Mouse (Mus musculus): ENCODE data around the gene Tagap. TPM values are rescaled to one million over a fixed set of nuclear protein-coding genes. Genes with fewer than 3 reads are reported as not detected.

Tagap gene
- total and polyA plus RNA-seq, 2 experiments from 2014 or later = 0.26 to 3.3 TPM

DNA sequence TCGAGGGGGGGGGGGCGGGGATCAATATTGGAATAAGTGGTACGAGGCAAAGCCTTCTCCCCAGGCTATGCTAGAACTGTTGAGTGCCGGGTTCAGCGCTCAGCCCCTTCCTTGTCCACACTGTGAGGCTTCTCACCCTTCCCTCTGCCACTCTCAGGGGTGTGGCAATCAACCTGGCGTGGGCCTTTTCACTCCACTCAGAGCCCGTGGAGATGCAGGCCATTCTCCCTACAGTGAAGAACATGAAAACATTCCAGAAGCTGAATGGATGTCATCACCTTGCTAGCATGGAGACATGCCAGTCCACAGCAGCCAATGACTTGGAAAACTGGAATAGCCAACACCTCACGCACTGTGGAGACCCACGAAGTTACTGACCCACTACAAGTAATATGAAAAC is 10.0 kb upstream of the Tagap start:
- ATAC-seq (ENCODE audit: insufficient read depth, low read depth) (no peak), DNase-seq (ENCODE audit: low spot score) (no peak)
- Histone ChIP-seq H3K27ac (ENCODE audit: low read depth) (no peak overlapping the region), H3K4me2 (ENCODE audit: low read depth, low read length) (no peak overlapping the region), H3K9ac (replicated peaks; ENCODE audit: low read depth, low read length) (no peak overlapping the region), H3K27me3 (ENCODE audit: control insufficient read depth, insufficient read depth, low read length) (peaks cover 6% of the 10 kb centered on the region; the same call in 1 of the 2 replicates), H3K4me3 (ENCODE audit: low read depth, low read length) (no peak overlapping the region), H3K36me3 (replicated peaks; ENCODE audit: control insufficient read depth, insufficient read depth, low read length) (no peaks in the 10 kb centered on the region), H3K9me3 (replicated peaks; ENCODE audit: control insufficient read depth, low read length) (peaks cover 7% of the 10 kb centered on the region), H3K4me1 (ENCODE audit: control insufficient read depth, insufficient read depth) (no peaks in the 10 kb centered on the region)
- WGBS = 47% methylated on average over 9 of the region's 9 CpGs
- TF ChIP-seq CTCF (IDR thresholded peaks at IDR 0.05; ENCODE audit: low read depth) (no peak), EP300 (IDR thresholded peaks at IDR 0.05; ENCODE audit: low read depth) (no peak)

DNA sequence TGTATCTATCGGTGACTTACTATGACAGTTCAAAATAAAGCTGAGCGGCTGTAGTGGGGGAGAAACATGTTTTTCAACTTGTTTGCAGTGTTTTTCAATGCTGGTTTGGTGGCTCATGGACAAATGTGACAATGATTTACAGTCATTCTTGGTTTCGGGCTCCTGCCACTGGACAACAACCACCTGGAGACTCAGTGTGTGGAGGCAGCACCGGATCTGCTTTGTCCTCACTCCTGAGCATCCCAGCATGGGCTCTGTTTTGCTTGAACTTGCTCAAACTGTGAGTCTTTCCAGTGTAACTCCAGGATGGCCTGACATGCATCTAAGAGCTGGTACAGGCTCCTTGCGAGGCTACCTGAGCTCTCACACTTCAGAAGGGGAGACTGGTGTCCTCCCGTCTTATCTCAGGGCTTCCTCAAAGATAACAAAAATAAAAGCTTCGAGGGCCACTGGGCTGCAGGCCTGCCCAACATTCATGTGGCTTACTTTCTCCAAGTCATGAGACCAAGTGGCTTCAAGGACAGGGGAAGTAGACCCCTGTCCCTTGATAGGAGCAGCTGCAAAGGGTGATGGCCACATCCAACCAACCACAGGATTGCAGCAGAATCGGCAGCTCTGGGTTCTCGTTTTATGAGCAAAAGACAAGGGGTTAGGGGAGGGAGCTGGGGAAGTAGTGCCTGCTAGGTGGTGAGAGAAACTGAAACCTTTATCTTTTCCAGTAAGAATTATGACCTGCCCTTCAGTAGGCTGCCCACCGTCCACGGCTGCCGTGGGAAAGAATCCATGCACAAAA is 8.8 kb upstream of the Tagap start:
- DNase-seq (ENCODE audit: low spot score) (no peak), ATAC-seq (ENCODE audit: insufficient read depth, low read depth) (no peak)
- no peaks in the 10 kb centered on the region for H3K4me1 ChIP-seq (ENCODE audit: control insufficient read depth, insufficient read depth)
- no peak overlapping the region for H3K9ac ChIP-seq (replicated peaks; ENCODE audit: low read depth, low read length)
- no peak overlapping the region for H3K4me3 ChIP-seq (ENCODE audit: low read depth, low read length)
- 54% methylated on average over 12 of the region's 12 CpGs for WGBS
- H3K36me3 ChIP-seq (replicated peaks; ENCODE audit: control insufficient read depth, insufficient read depth, low read length) = no peaks in the 10 kb centered on the region
- TF ChIP-seq CTCF (IDR thresholded peaks at IDR 0.05; ENCODE audit: low read depth) (no peak), EP300 (IDR thresholded peaks at IDR 0.05; ENCODE audit: low read depth) (no peak)
- no peak overlapping the region for H3K27ac ChIP-seq (ENCODE audit: low read depth)
- H3K4me2 ChIP-seq (ENCODE audit: low read depth, low read length) = no peak overlapping the region
- peaks cover 6% of the 10 kb centered on the region; the same call in 1 of the 2 replicates for H3K27me3 ChIP-seq (ENCODE audit: control insufficient read depth, insufficient read depth, low read length)
- H3K9me3 ChIP-seq (replicated peaks; ENCODE audit: control insufficient read depth, low read length) = no peaks in the 10 kb centered on the region

DNA sequence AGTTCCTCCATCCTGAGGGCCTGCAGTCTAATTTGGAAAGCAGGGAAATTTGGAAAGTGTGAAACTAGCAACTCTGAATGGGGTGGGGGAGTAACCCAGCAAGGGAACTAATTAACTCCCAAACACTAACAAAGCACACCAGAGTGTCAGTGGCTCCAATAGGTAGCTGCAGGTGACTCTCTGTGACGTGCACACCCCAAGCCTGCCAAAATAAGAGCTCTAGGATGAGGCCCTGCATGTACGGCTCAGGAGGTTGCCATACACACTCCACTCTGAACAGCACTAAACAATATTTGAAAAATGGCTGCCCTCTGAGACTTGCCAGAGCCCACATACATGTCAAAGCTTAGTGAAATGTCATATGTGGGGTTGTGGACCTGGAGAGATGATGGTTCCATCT is 7.4 kb upstream of the Tagap start:
- no peak overlapping the region for H3K27ac ChIP-seq (ENCODE audit: low read depth)
- H3K4me1 ChIP-seq (ENCODE audit: control insufficient read depth, insufficient read depth) = no peaks in the 10 kb centered on the region
- no peak for DNase-seq (ENCODE audit: low spot score)
- H3K9me3 ChIP-seq (replicated peaks; ENCODE audit: control insufficient read depth, low read length) = no peaks in the 10 kb centered on the region
- H3K4me2 ChIP-seq (ENCODE audit: low read depth, low read length) = no peak overlapping the region
- no peaks in the 10 kb centered on the region for H3K36me3 ChIP-seq (replicated peaks; ENCODE audit: control insufficient read depth, insufficient read depth, low read length)
- no peak for ATAC-seq (ENCODE audit: insufficient read depth, low read depth)
- peaks cover 10% of the 10 kb centered on the region; the same call in 1 of the 2 replicates for H3K27me3 ChIP-seq (ENCODE audit: control insufficient read depth, insufficient read depth, low read length)
- TF ChIP-seq CTCF (IDR thresholded peaks at IDR 0.05; ENCODE audit: low read depth) (no peak), EP300 (IDR thresholded peaks at IDR 0.05; ENCODE audit: low read depth) (no peak)
- H3K9ac ChIP-seq (replicated peaks; ENCODE audit: low read depth, low read length) = no peak overlapping the region
- 81% methylated on average over 2 of the region's 2 CpGs for WGBS
- no peak overlapping the region for H3K4me3 ChIP-seq (ENCODE audit: low read depth, low read length)

DNA sequence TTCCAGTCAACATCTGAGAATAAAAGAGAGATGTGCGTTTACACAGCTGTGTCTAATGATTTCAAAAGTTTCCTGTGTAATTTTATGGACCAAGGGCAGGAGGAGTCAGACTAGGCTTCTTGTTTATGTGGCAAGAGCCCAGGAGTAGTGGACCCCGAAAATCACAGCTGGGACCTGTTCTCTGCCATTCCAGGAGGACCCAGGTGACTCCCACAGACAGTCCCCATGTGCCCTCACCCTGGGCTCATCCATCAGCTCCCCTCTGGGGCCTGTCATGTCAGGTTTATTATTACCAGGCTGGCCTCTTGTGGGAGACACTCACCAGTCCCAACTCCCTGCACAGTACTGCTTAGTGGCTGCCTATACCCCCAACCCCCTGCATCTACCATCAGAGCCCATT is 6.6 kb upstream of the Tagap start:
- 76% methylated on average over 2 of the region's 2 CpGs for WGBS
- no peak overlapping the region for H3K27ac ChIP-seq (ENCODE audit: low read depth)
- H3K36me3 ChIP-seq (replicated peaks; ENCODE audit: control insufficient read depth, insufficient read depth, low read length) = no peaks in the 10 kb centered on the region
- ATAC-seq (ENCODE audit: insufficient read depth, low read depth) (no peak), DNase-seq (ENCODE audit: low spot score) (no peak)
- no peak overlapping the region for H3K9ac ChIP-seq (replicated peaks; ENCODE audit: low read depth, low read length)
- H3K27me3 ChIP-seq (ENCODE audit: control insufficient read depth, insufficient read depth, low read length) = peaks cover 7% of the 10 kb centered on the region; the same call in 1 of the 2 replicates
- TF ChIP-seq EP300 (IDR thresholded peaks at IDR 0.05; ENCODE audit: low read depth) (no peak), CTCF (IDR thresholded peaks at IDR 0.05; ENCODE audit: low read depth) (no peak)
- H3K4me1 ChIP-seq (ENCODE audit: control insufficient read depth, insufficient read depth) = no peaks in the 10 kb centered on the region
- no peak overlapping the region for H3K4me3 ChIP-seq (ENCODE audit: low read depth, low read length)
- H3K9me3 ChIP-seq (replicated peaks; ENCODE audit: control insufficient read depth, low read length) = no peaks in the 10 kb centered on the region
- H3K4me2 ChIP-seq (ENCODE audit: low read depth, low read length) = no peak overlapping the region

DNA sequence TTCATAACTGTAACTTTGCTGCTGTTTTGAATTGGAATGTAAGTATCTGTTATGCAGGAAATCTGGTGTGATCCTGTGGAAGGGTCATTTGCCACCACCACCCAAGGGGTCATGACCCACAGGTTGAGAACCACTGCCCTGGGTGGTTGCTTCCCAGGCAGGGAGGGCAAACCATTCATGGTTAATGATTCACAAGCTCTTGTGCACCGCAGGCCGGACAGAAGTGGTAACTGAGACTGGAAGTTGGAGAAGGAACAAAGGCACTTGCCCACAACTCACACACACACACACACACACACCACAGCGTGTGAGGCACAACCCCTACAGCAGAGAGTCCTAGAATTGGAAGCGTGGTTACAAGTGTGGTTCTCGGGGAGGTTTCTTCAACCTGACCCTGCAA is 3.2 kb upstream of the Tagap start:
- Histone ChIP-seq H3K4me3 (ENCODE audit: low read depth, low read length) (no peak overlapping the region), H3K27me3 (ENCODE audit: control insufficient read depth, insufficient read depth, low read length) (0 out of 2 replicates have a peak, but pooled peaks cover 3% of the 10 kb centered on the region), H3K4me1 (ENCODE audit: control insufficient read depth, insufficient read depth) (no peaks in the 10 kb centered on the region), H3K4me2 (ENCODE audit: low read depth, low read length) (no peak overlapping the region), H3K27ac (ENCODE audit: low read depth) (no peak overlapping the region), H3K36me3 (replicated peaks; ENCODE audit: control insufficient read depth, insufficient read depth, low read length) (no peaks in the 10 kb centered on the region), H3K9me3 (replicated peaks; ENCODE audit: control insufficient read depth, low read length) (no peaks in the 10 kb centered on the region), H3K9ac (replicated peaks; ENCODE audit: low read depth, low read length) (no peak overlapping the region)
- ATAC-seq (ENCODE audit: insufficient read depth, low read depth) (no peak), DNase-seq (ENCODE audit: low spot score) (no peak)
- WGBS = 88% methylated on average over 5 of the region's 5 CpGs
- TF ChIP-seq EP300 (IDR thresholded peaks at IDR 0.05; ENCODE audit: low read depth) (no peak), CTCF (IDR thresholded peaks at IDR 0.05; ENCODE audit: low read depth) (no peak)
